Mouse (Mus musculus): ENCODE measurements around the gene Trim47.

Trim47 gene

GRCm38 (mm10) chr11:116127156-116127980 is at the start of gene Trim47:
Trim47 (minus strand) TSS chr11:116127210.
- DNase-seq (ENCODE audit: low read depth) = no peak

- no peak for DNase-seq (ENCODE audit: low read depth)
These were observed 49.0 kb upstream of the Trim47 start for GRCm38 (mm10) chr11:116176010-116176409.

DNA sequence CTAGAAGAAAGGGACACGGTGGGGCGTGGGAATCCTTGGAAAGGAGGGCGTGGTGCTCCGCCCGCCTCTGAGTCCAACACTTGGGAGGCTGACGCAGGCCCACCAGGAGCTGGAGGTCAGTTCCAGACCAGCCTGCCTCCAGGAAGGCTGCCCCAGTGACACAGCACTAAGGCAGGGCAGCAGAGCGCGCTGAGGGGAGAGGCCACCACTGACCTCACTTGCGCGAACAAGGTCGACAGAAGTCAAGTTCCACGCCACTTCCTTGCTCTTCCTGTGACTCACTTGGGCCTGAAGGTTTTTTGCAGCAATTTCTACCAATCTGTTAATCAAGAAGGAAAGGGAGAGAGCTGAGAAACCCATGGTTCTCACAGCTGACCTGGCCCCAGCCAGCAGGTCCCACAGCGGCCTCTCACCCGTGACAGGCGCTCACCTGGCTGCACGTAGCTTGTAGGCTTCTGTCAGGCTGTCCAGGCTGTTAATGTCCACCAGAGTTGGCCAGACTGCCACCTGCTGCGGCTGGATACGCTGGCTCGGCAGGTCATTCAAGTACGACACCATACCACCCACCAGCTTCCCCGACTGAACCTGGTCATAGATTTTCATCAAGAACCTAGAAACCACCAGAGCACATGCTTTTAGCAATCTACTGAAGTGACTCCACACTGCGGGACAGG is 47.9 kb upstream of the Trim47 start:
- no peak for DNase-seq (ENCODE audit: low read depth)

DNA sequence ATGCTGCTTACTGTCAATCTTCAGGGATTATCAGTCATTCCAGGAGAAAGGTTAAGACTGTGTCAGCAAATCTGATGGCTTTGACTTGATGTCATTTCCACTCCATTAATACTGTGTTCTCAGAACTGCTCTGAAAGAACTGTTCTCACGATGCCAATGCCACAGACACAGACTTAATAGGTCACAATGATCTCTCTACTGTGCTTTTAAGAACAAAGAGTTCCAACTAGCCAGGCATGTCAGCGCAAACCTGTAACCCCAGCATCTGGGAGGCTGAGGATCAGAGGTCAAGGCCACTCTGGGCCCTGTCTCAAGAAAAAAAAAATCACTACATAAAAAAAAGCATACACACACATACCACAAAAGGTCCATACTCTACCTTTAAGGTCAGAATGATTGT is 44.9 kb upstream of the Trim47 start:
- DNase-seq (ENCODE audit: low read depth) = no peak

DNA sequence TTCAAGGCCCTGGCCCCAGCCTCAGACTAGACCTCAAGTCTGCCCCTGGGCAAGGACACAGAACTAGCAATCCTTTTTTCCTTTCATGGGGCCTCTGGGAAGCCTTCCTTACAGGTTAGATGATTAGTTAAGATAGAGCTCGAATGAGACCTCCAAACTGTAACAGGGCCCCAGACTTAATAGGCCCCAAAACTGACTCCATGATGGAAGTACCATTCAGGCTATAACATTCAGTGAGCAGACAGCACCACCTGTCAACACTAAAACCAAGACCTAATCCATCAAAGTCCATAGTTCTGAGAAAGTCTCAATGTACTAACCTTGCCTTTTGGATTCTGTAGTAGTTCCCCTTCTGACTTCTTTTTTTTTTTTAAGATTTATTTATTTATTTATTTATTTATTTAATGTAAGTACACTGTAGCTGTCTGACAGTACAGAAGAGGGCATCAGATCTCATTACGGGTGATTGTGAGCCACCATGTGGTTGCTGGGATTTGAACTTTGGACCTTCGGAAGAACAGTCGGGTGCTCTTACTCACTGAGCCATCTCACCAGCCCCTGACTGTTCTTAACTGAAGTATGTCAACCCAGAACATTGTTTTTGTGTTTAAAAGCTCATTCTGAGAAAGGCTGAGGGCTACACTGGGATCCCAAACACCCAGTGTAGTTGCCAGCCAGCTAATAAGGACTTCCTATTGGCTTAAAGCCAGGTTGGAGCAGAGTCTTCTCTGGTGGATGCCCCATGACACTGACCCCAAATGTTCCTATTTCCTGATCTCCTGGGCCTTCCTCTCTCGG is 43.2 kb upstream of the Trim47 start:
- no peak for DNase-seq (ENCODE audit: low read depth)

- no peak for DNase-seq (ENCODE audit: low read depth)
These were observed 42.2 kb upstream of the Trim47 start for GRCm38 (mm10) chr11:116169214-116169613.

- peak; percentile 90 for DNase-seq (ENCODE audit: low read depth)
These were observed 41.0 kb upstream of the Trim47 start, which contains the start of gene Fbf1 for GRCm38 (mm10) chr11:116167884-116168439. Fbf1 (minus strand) TSS chr11:116168166.

DNA sequence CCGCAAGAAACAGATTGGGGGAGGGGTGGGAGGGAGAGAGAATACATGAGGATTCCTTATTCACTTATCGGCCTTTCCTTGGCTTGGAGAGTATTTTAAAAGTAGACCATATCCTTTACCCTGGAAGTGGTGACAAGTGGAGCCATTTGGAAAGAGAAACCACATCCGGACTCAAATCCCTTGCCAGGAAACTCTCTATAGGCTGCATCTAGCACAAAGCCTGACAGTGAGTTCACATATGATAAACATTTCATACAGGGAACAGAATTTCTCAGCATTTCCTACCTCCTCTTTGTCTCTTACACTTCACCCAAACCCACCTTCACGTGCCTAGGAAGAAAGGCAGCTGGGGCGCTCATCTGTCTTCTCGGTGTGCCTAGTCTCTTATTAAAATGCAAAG is 40.2 kb upstream of the Trim47 start:
- no peak for DNase-seq (ENCODE audit: low read depth)

DNA sequence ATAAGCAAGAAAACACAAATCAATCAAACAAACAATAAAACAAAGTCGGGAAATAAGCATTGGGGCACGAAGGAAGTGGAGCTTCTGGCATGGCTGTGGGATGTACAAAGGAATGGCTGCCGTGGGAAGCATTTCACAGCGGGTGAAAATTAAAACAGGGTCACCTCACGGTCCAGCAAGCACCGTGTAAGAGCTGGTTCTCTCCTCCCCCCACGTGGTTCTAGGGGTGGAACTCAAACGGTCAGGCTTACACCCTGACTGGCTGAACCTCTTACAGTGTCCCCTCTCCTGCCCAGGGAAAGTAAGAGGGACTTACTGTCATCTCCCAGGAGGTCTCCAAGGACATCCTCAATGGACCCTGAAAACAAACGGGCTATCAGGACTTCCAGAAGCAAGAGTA is 36.0 kb upstream of the Trim47 start:
- no peak for DNase-seq (ENCODE audit: low read depth)

DNA sequence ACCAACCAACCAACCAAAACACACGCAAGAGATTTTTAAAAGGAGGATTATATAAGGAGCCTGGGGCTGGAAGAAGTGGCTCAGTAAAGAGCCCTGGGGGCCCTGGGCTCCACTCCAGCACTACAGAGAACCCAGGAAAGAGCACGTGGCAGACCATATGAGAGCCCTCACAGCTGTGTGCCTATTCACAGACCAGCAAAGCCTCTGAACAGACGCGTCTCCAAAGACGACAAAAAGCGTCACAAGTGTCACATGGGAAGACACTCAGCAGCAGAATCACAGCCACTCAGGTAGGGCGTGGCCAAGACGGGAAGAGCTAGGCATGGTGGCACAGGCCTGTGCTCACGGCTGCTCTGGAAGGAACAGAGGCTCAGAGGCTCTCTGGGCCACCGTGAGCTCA is 35.1 kb upstream of the Trim47 start:
- DNase-seq (ENCODE audit: low read depth) = no peak

GRCm38 (mm10) chr11:116161312-116161711 is 34.3 kb upstream of the Trim47 start:
- DNase-seq (ENCODE audit: low read depth) = no peak

DNA sequence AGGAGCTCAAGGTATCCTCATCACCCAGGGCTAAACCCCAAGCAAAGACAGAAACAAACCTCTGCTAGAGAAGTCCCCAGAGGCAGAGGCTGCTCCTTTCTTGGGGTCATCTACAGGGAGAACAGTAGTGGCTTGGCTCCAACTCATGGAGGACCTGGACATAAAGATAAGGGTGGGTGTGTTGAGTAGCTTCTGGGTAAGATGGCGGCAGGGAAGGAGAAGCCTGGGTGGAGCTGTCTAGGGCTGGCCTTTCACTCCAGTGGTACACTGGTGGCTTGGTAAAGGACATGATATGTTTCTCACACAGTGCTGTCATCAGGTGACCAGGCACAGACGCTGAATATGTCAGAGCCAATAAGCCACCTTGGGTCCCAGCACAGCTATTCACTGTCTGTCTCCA is 23.9 kb upstream of the Trim47 start:
- no peak for DNase-seq (ENCODE audit: low read depth)

DNA sequence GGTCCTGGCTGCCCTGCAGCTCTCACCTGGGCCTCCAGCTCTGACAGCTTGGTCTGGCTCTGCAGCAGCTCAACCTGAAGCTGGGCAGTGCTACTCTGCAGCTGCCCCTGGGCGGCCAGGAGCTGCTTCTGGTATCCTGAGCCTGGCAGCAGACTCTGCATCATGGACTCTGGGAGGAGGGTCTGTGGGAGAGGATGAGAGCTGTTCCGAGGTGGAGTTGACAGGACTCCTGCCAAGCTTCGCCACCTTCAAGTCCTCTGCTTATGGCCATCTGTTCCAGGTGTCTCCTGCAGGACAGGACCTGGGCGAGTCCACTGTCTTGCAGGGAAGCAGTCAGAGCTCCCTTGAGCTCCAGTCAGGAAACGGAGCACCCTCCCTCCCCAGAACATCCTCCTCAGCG is 22.3 kb upstream of the Trim47 start:
- DNase-seq (ENCODE audit: low read depth) = no peak

DNA sequence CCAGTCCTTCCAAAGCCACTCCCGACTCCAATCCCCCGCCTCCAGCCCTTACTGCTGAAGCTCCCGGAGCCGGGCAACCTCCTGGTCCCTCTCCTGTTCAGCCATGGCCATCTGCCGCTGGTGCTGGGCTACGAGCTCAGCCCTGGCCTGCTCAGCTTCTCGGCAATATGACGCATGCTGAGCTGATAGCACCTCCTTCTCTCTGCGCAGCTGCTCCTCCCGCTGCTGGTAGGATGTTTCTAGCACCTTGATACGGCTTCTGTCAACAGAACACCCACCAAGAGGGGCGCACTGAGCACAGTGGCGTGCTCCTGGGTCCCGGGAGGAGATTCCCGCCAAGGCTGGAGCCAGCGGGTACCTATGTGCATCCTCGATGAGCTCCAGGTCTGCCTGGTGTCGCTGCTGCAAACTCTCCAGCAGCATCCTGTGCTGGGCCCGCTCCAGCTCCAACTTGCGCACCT is 21.8 kb upstream of the Trim47 start:
- DNase-seq (ENCODE audit: low read depth) = no peak

DNA sequence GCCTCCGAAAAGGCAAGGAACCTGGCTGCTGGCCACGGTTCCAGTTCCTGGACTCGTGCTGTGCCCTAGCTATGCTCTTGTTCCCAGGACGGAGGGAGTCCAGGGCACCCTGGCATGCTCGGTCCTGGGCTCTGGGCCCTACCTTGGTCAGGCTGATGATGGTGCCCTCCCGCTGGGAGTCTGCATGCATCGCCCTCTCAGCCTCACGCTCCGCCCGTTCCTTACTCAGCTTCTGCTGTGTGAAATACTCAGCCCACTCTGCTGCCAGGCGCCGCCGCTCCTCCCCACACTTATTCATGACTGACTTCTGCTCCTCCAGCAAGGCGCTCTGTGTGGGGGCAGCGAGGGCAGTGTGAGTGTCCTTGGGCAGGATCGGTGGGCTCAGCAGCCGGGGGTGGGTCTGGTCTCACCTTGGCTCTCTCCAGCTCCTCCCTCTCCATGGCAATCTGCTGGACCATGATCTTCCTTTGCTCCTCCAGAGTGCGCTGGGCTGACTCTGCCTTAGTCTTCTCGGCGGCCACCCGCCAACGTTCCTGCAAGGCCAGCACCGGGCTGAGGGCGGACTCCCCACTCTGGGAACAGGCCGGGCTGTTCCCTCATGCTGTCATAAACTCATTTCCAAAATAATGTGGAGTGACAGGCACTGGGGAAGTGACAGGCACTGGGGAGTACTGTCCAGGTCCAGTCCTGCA is 19.4 kb upstream of the Trim47 start:
- no peak for DNase-seq (ENCODE audit: low read depth)

GRCm38 (mm10) chr11:116145481-116146293 is 18.7 kb upstream of the Trim47 start:
- no peak for DNase-seq (ENCODE audit: low read depth)

DNA sequence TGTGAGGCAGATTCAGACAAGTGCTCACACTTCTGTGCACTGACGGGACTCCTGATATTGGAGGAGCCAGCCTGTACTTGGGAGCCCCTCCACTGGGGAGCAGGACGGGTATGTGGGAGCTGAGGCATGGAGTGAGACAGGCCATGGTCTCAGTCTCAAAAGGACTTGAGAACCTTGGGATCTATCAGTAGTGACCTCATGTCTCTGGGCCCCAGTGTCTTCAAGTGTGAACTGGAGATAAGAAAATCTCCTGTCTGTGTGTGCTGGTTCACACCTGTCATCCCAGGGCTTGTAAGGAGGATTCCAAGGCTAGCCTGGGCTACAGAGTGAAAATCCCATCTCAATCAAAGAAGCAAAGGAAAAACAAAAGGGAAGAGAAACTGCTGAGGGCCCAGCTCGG is 16.5 kb upstream of the Trim47 start:
- DNase-seq (ENCODE audit: low read depth) = no peak

GRCm38 (mm10) chr11:116142211-116142991 is 15.4 kb upstream of the Trim47 start:
- DNase-seq (ENCODE audit: low read depth) = no peak

GRCm38 (mm10) chr11:116138468-116139138 is 11.6 kb upstream of the Trim47 start, which contains the start of gene Mrpl38:
Mrpl38 (minus strand) TSS chr11:116138868.
- DNase-seq (ENCODE audit: low read depth) = peak; percentile 95
